Mouse (Mus musculus) heart, embryonic 12.5 days (tissue): Measurements from ENCODE around the gene Wars2. TPM values are rescaled to one million over a fixed set of nuclear protein-coding genes. Genes with fewer than 3 reads are reported as not detected.

Experiments used
- ATAC-seq: fragments of 200-750 bp; cut with Nextera tagmentation; 2 replicates; pipeline ENCODE4 v1.8.0; 2017; ENCODE audit warnings: moderate TSS enrichment, moderate library complexity; ENCODE audit not compliant: insufficient number of reproducible peaks, low FRiP score
- H3K27ac ChIP-seq: fragments of 300-500 bp; sonication (generic); 2 replicates; pipeline ENCODE4 v1.5.1; 2016; ENCODE audit warnings: mild to moderate bottlenecking, moderate library complexity; ENCODE audit not compliant: poor library complexity, severe bottlenecking
- H3K27me3 ChIP-seq: fragments of 300-500 bp; sonication (generic); replicated peaks from 2 replicates; pipeline ENCODE4 v1.6.1; 2016; ENCODE audit warnings: mild to moderate bottlenecking, moderate library complexity
- H3K36me3 ChIP-seq: fragments of 300-500 bp; sonication (generic); 2 replicates; pipeline ENCODE4 v1.6.1; 2016; ENCODE audit warnings: mild to moderate bottlenecking, moderate library complexity
- H3K4me1 ChIP-seq: fragments of 300-500 bp; sonication (generic); replicated peaks from 2 replicates; pipeline ENCODE4 v1.6.1; 2016; ENCODE audit warnings: mild to moderate bottlenecking
- H3K4me2 ChIP-seq: fragments of 300-500 bp; sonication (generic); 2 replicates; pipeline ENCODE4 v1.6.1; 2016; ENCODE audit warnings: mild to moderate bottlenecking, moderate library complexity
- H3K4me3 ChIP-seq: fragments of 300-500 bp; sonication (generic); 2 replicates; pipeline ENCODE4 v1.5.1; 2016; ENCODE audit warnings: mild to moderate bottlenecking
- H3K9ac ChIP-seq: fragments of 300-500 bp; sonication (generic); 2 replicates; pipeline ENCODE4 v1.6.1; 2016; ENCODE audit warnings: mild to moderate bottlenecking, moderate library complexity
- H3K9me3 ChIP-seq: fragments of 300-500 bp; sonication (generic); replicated peaks from 2 replicates; pipeline ENCODE4 v1.6.1; 2016; ENCODE audit warnings: mild to moderate bottlenecking, moderate library complexity
- WGBS: fragments of 180-500 bp; shearing (Covaris S2); methylation state at CpG from one replicate; pipeline ENCODE4 v1.1.7; 2016; 5-methylcytosine and 5-hydroxymethylcytosine counted together
- microRNA-seq: library from miRNA; unstranded; fragments of <30 nt; microRNA quantifications from one replicate; pipeline ENCODE4, GENCODE M21; 2017
- polyA plus RNA-seq: library from polyadenylated mRNA; unstranded; fragments of >200 nt; fragmentation: Nextera tagmentation; extraction: Ambion mirVana; gene quantifications from 2 replicates; pipeline ENCODE4 v1.2.1, GENCODE M21; 2016

Gene Wars2
- polyA plus RNA-seq, 1 experiment from 2014 or later: 9.1 TPM

DNA sequence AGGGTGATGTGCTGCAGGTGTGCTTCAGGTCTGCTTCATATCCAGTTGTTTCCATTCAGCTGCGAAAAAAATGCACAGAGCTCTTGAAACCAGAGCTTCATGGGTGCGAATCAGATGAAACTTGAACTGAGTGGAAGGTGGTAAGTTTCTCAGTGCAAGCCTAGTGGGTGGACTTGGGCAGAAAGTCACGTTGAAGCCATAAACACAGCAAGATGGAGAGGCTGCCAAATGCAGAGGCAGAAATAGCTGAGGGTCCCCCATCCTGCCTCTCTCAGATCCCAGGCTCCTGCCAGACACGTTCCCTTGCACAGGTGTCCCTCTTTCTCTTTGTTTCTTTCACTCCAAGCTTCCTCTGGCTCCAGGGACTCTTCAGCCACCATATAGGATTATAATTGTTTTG, 140.6 kb downstream of the Wars2 start:
- WGBS: 60% methylated on average over 4 of the region's 4 CpGs
- no peak for ATAC-seq
- H3K27me3 ChIP-seq: peaks cover 17% of the 10 kb centered on the region; the same call in 1 of the 2 replicates

DNA sequence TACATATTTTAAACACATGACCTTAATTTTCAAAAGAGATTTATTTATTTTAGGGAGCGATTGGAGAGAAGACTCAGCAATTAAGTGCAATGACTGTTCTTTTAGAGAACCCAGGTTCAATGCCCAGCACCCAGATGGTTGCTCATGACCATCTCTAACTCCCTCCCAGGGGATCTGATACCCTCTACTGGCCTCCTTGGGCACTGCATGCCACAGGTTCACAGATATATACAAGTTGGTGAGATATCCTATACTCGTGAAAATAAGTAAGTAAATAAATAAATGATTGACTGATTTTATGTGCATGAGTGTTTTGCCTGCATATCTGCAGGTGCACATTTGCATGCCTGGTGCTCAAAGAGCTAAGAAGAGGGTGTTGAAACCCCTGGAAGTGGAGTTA, 147.4 kb downstream of the Wars2 start:
- no peak overlapping the region for H3K27ac ChIP-seq
- 0 out of 2 replicates have a peak, but pooled peaks cover 6% of the 10 kb centered on the region for H3K4me1 ChIP-seq
- ATAC-seq: no peak
- H3K4me2 ChIP-seq: no peak overlapping the region
- no peak overlapping the region for H3K4me3 ChIP-seq
- no peaks in the 10 kb centered on the region for H3K36me3 ChIP-seq
- H3K9ac ChIP-seq: no peak overlapping the region
- H3K27me3 ChIP-seq: no peaks in the 10 kb centered on the region
- H3K9me3 ChIP-seq: no peaks in the 10 kb centered on the region
- WGBS: 36% methylated on average over 2 of the region's 2 CpGs

More for the DNA sequence above, 140.6 kb downstream of the Wars2 start:
- H3K36me3 ChIP-seq: no peaks in the 10 kb centered on the region
- H3K4me1 ChIP-seq: no peaks in the 10 kb centered on the region
- H3K27ac ChIP-seq: no peak overlapping the region
- H3K9ac ChIP-seq: no peak overlapping the region
- H3K4me2 ChIP-seq: no peak overlapping the region
- no peaks in the 10 kb centered on the region for H3K9me3 ChIP-seq
- H3K4me3 ChIP-seq: no peak overlapping the region

Small RNA genes within 50 kb of the gene (microRNA-seq; reads per million reads assigned to microRNA genes)
- gene Mir6481: not detected

Other genes starting within 250 kb of the Wars2 start
- gene Hao2, start 247.8 kb upstream of the Wars2 start, polyA plus RNA-seq: 0.08 TPM in 1 of 2 replicates, not detected in the other
- gene Tbx15, start 99.3 kb downstream of the Wars2 start, polyA plus RNA-seq: 0.08 and 0.11 TPM in 2 replicates